Mouse (Mus musculus): ENCODE measurements at regions not wholly inside any gene's neighbourhood (a gene's known extent, or its start where the extent isn't known, plus 50 kb on each side); places are given as distances from the start of the nearest gene placed in this dataset.

- peak; percentile 54 for DNase-seq
Observed at GRCm38 (mm10) chr15:26051415-26051814, 67.2 kb downstream of the Zfp622 start.

- no peak for DNase-seq
Observed at GRCm38 (mm10) chr15:26052720-26053316, 68.7 kb downstream of the Zfp622 start.

GRCm38 (mm10) chr15:26058019-26058418 is 73.9 kb downstream of the Zfp622 start:
- no peak for DNase-seq

GRCm38 (mm10) chr15:26100199-26100598 is 116.0 kb downstream of the Zfp622 start:
- DNase-seq: no peak

- DNase-seq: no peak
Observed at GRCm38 (mm10) chr15:26107993-26108392, 123.8 kb downstream of the Zfp622 start.

GRCm38 (mm10) chr15:26144197-26144596 is 160.0 kb downstream of the Zfp622 start:
- no peak for DNase-seq

- no peak for DNase-seq
Observed at GRCm38 (mm10) chr15:26158499-26158898, 150.3 kb upstream of the March11 start.

- DNase-seq: no peak
Observed at GRCm38 (mm10) chr15:26184930-26185329, 123.9 kb upstream of the March11 start.

- DNase-seq: no peak
Observed at GRCm38 (mm10) chr15:26195576-26195975, 113.3 kb upstream of the March11 start.

- DNase-seq: no peak
Observed at GRCm38 (mm10) chr15:26206837-26207236, 102.0 kb upstream of the March11 start.

GRCm38 (mm10) chr15:26220855-26221254 is 88.0 kb upstream of the March11 start:
- DNase-seq: no peak

- DNase-seq: no peak
Observed at GRCm38 (mm10) chr15:26228646-26229045, 80.2 kb upstream of the March11 start.
